Mouse (Mus musculus) liver, embryonic 16.5 days (tissue): ENCODE measurements around the gene Nlrp4c. TPM values are rescaled to one million over a fixed set of nuclear protein-coding genes. Genes with fewer than 3 reads are reported as not detected.

ENCODE experiments used
- ATAC-seq: fragments of 200-750 bp; cut with Nextera tagmentation; 2 replicates; pipeline ENCODE4 v1.8.0; 2017; ENCODE audit warnings: low read depth, mild to moderate bottlenecking, moderate number of reproducible peaks, moderate library complexity
- H3K27ac ChIP-seq: fragments of 300-500 bp; sonication (generic); 2 replicates; pipeline ENCODE4 v1.5.1; 2014; ENCODE audit warnings: mild to moderate bottlenecking, low read length
- H3K27me3 ChIP-seq: fragments of 300-500 bp; sonication (generic); 2 replicates; pipeline ENCODE4 v1.6.1; 2014; ENCODE audit warnings: low read depth, low read length, mixed read lengths; ENCODE audit not compliant: control insufficient read depth, insufficient read depth
- H3K36me3 ChIP-seq: fragments of 300-500 bp; sonication (generic); 2 replicates; pipeline ENCODE4 v1.6.1; 2014; ENCODE audit warnings: mild to moderate bottlenecking; ENCODE audit not compliant: control insufficient read depth, insufficient read depth
- H3K4me1 ChIP-seq: fragments of 300-500 bp; sonication (generic); 2 replicates; pipeline ENCODE4 v1.6.1; 2014; ENCODE audit warnings: low read depth, low read length, mixed read lengths; ENCODE audit not compliant: control insufficient read depth
- H3K4me2 ChIP-seq: fragments of 300-500 bp; sonication (generic); 2 replicates; pipeline ENCODE4 v1.6.1; 2014; ENCODE audit warnings: low read depth, low read length, mixed read lengths
- H3K4me3 ChIP-seq: fragments of 300-500 bp; sonication (generic); 2 replicates; pipeline ENCODE4 v1.5.1; 2014; ENCODE audit warnings: low read depth, mild to moderate bottlenecking, low read length
- H3K9ac ChIP-seq: fragments of 300-500 bp; sonication (generic); 2 replicates; pipeline ENCODE4 v1.6.1; 2014; ENCODE audit warnings: low read depth, low read length
- H3K9me3 ChIP-seq: fragments of 300-500 bp; sonication (generic); replicated peaks from 2 replicates; pipeline ENCODE4 v1.6.1; 2016; ENCODE audit warnings: low read length; ENCODE audit not compliant: control insufficient read depth
- WGBS: fragments of 180-500 bp; shearing (Covaris S2); extraction: QIAGEN DNeasy Blood & Tissue Kit; methylation state at CpG from one replicate; pipeline ENCODE4 v1.1.7; 2014; ENCODE audit not compliant: insufficient replicate concordance; 5-methylcytosine and 5-hydroxymethylcytosine counted together
- polyA plus RNA-seq: library from polyadenylated mRNA; unstranded; fragments of >200 nt; fragmentation: Nextera tagmentation; extraction: Ambion mirVana; gene quantifications from 2 replicates; pipeline ENCODE4 v1.2.1, GENCODE M21; 2015

Nlrp4c gene
- polyA plus RNA-seq, 1 experiment from 2014 or later = not detected

DNA sequence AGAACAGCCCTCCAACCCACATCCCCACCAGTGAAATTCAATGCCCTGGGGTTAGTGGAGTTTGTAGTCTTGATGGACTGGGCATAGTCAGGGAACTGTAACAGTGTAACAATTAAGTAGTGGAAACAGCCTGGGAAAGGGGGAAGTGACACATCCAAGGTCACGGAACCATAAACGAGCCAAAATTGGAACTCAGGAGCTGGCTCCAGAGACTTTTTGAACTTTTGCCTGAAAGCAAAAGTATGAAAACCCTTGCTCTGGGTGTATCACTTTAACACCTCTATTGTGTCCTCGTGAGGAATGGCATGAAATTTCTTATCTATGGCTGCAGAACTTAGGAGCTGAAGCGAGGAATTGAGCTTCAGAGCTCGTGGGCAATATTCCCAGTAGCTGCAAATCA is 109.2 kb downstream of the Nlrp4c start:
- Histone ChIP-seq H3K27ac (peak overlapping the region; percentile 89), H3K36me3 (no peaks in the 10 kb centered on the region), H3K9ac (no peak overlapping the region), H3K4me2 (peak overlapping the region; percentile 79), H3K4me1 (peaks cover 51% of the 10 kb centered on the region), H3K27me3 (no peaks in the 10 kb centered on the region), H3K9me3 (no peaks in the 10 kb centered on the region), H3K4me3 (peak overlapping the region; percentile 82)
- WGBS = 37% methylated on average over 5 of the region's 5 CpGs
- ATAC-seq = no peak

Other genes starting within 250 kb of the Nlrp4c start
- gene Vmn1r63, start 239.7 kb upstream of the Nlrp4c start, polyA plus RNA-seq = not detected in 2 replicates
- not detected in 2 replicates for gene Vmn1r64, start 160.6 kb upstream of the Nlrp4c start, polyA plus RNA-seq
- not detected in 2 replicates for gene Vmn1r65, start 34.2 kb upstream of the Nlrp4c start, polyA plus RNA-seq
- 9.7 and 10.0 TPM in 2 replicates for gene Zfp787, start 110.8 kb downstream of the Nlrp4c start, polyA plus RNA-seq
- 16.1 and 16.6 TPM in 2 replicates for gene Zfp444, start 127.1 kb downstream of the Nlrp4c start, polyA plus RNA-seq
- gene Galp, start 151.9 kb downstream of the Nlrp4c start, polyA plus RNA-seq = not detected in 2 replicates
- gene Zscan5b, start 177.1 kb downstream of the Nlrp4c start, polyA plus RNA-seq = not detected in 2 replicates
- not detected in 2 replicates for gene Epp13, start 207.5 kb downstream of the Nlrp4c start, polyA plus RNA-seq
- 3.6 and 4.4 TPM in 2 replicates for gene Zfp667, start 241.4 kb downstream of the Nlrp4c start, polyA plus RNA-seq